Mouse (Mus musculus) liver, embryonic 14.5 days (tissue): ENCODE results near the gene Hint2. TPM values are rescaled to one million over a fixed set of nuclear protein-coding genes. Genes with fewer than 3 reads are reported as not detected.

Experiments
- ATAC-seq: fragments of 200-750 bp; cut with Nextera tagmentation; 2 replicates; pipeline ENCODE4 v1.8.0; 2017; ENCODE audit warnings: moderate number of reproducible peaks, mild to moderate bottlenecking, moderate library complexity; ENCODE audit not compliant: insufficient read depth
- DNase-seq, 3 experiments: peaks; one replicate each; pipeline ENCODE4 v3.0.0-alpha.2; 2012 to 2013; ENCODE audit warnings: low read depth in 3 of 3, low spot score in 3 of 3
- H3K27ac ChIP-seq: fragments of 300-500 bp; sonication (generic); 2 replicates; pipeline ENCODE4 v1.5.1; 2014; ENCODE audit warnings: moderate library complexity, mild to moderate bottlenecking, control low read depth, inconsistent platforms
- H3K27me3 ChIP-seq: fragments of 300-500 bp; sonication (generic); 2 replicates; pipeline ENCODE4 v1.6.1; 2014; ENCODE audit warnings: mild to moderate bottlenecking, low read length, moderate library complexity; ENCODE audit not compliant: control insufficient read depth, insufficient read depth
- H3K36me3 ChIP-seq: fragments of 300-500 bp; sonication (generic); replicated peaks from 2 replicates; pipeline ENCODE4 v1.6.1; 2014; ENCODE audit warnings: low read depth; ENCODE audit not compliant: control insufficient read depth, insufficient read depth
- H3K4me1 ChIP-seq, 2 experiments: fragments of 200-500 bp in 1 of 2; fragments of 300-500 bp in 1 of 2; sonication (generic) in 1 of 2; replicated peaks; 2 replicates each; pipeline ENCODE4 v1.6.1; 2012 to 2014; ENCODE audit warnings: antibody characterized with exemption in 1 of 2, inconsistent platforms in 1 of 2, low read length in 1 of 2; ENCODE audit not compliant: control insufficient read depth in 2 of 2, insufficient read depth in 2 of 2
- H3K4me2 ChIP-seq: fragments of 300-500 bp; sonication (generic); 2 replicates; pipeline ENCODE4 v1.6.1; 2014; ENCODE audit warnings: low read depth, mild to moderate bottlenecking, control low read depth, moderate library complexity
- H3K4me3 ChIP-seq, 2 experiments: fragments of 200-500 bp in 1 of 2; fragments of 300-500 bp in 1 of 2; sonication (generic) in 1 of 2; 2 replicates each; pipeline ENCODE4 v1.5.1; 2012 to 2014; ENCODE audit warnings: low read depth in 2 of 2, low read length in 2 of 2, mild to moderate bottlenecking in 2 of 2, control low read depth in 1 of 2, inconsistent platforms in 1 of 2, moderate library complexity in 1 of 2; ENCODE audit not compliant: insufficient read depth in 1 of 2
- H3K9ac ChIP-seq: fragments of 300-500 bp; sonication (generic); replicated peaks from 2 replicates; pipeline ENCODE4 v1.6.1; 2014; ENCODE audit warnings: mild to moderate bottlenecking, control low read depth, moderate library complexity
- H3K9me3 ChIP-seq: fragments of 300-500 bp; sonication (generic); 2 replicates; pipeline ENCODE4 v1.6.1; 2016; ENCODE audit warnings: low read length, mixed read lengths; ENCODE audit not compliant: control insufficient read depth
- CTCF ChIP-seq: IDR thresholded peaks from 2 replicates; pipeline ENCODE4 v1.5.1; 2016; ENCODE audit warnings: antibody characterized with exemption, low read depth, control low read depth
- EP300 ChIP-seq: IDR thresholded peaks from 2 replicates; pipeline ENCODE4 v1.6.1; 2016; ENCODE audit warnings: antibody characterized with exemption, low read depth
- WGBS: fragments of 180-500 bp; shearing (Covaris S2); extraction: QIAGEN DNeasy Blood & Tissue Kit; methylation state at CpG from one replicate; pipeline ENCODE4 v1.1.7; 2014; ENCODE audit not compliant: insufficient replicate concordance; 5-methylcytosine and 5-hydroxymethylcytosine counted together
- polyA plus RNA-seq, 2 experiments: library from polyadenylated mRNA; depleted of rRNA in 1 of 2; stranded (reverse) in 1 of 2; unstranded in 1 of 2; fragments of >200 nt; fragmentation: Nextera tagmentation in 1 of 2; extraction: Ambion mirVana in 1 of 2; gene quantifications; 2 replicates each; pipeline versions ENCODE4 v1.2.1 to v1.2.3; 2012 to 2014

The Hint2 gene
- polyA plus RNA-seq, 2 experiments, result 29.1 to 76.8 TPM

- peak; percentile 87 for TF ChIP-seq CTCF
- no peak for TF ChIP-seq EP300
- WGBS, result 10% methylated on average over 5 of the region's 5 CpGs
- DNase-seq, result peak; percentile 62 to 68 (median 65)
- peak; percentile 52 for ATAC-seq
- Histone ChIP-seq H3K4me1 (peaks cover 0 to 9% of the 10 kb centered on the region in 2 experiments; a peak in 2 of 4 replicates), H3K27me3 (peaks cover 26% of the 10 kb centered on the region), H3K9ac (no peak overlapping the region), H3K9me3 (peaks cover 5% of the 10 kb centered on the region), H3K36me3 (no peaks in the 10 kb centered on the region), H3K4me2 (peak overlapping the region; percentile 16), H3K4me3 (no peak overlapping the region), H3K27ac (no peak overlapping the region)
These were observed 26.2 kb downstream of the Hint2 start for GRCm38 (mm10) chr4:43630030-43630581.

- H3K4me3 ChIP-seq, result no peak overlapping the region
These were observed 27.0 kb downstream of the Hint2 start for GRCm38 (mm10) chr4:43629106-43629817.

GRCm38 (mm10) chr4:43620146-43620778, 36.0 kb downstream of the Hint2 start:
- Histone ChIP-seq H3K27ac (no peak overlapping the region), H3K9ac (no peak overlapping the region), H3K36me3 (no peaks in the 10 kb centered on the region), H3K4me1 (no peaks in the 10 kb centered on the region), H3K4me3 (no peak overlapping the region), H3K27me3 (no peaks in the 10 kb centered on the region), H3K4me2 (no peak overlapping the region), H3K9me3 (peaks cover 5% of the 10 kb centered on the region)
- ATAC-seq, result no peak
- TF ChIP-seq EP300 (no peak), CTCF (no peak)
- 65% methylated on average over 4 of the region's 4 CpGs for WGBS
- no peak for DNase-seq

More at GRCm38 (mm10) chr4:43629106-43629817, 27.0 kb downstream of the Hint2 start:
- Histone ChIP-seq H3K9ac (no peak overlapping the region; the same call in 1 of the 2 replicates), H3K9me3 (peaks cover 8% of the 10 kb centered on the region), H3K27ac (no peak overlapping the region), H3K4me1 (peaks cover 0 to 9% of the 10 kb centered on the region in 2 experiments; a peak in 2 of 4 replicates), H3K27me3 (peaks cover 26% of the 10 kb centered on the region), H3K4me2 (peak overlapping the region; percentile 40), H3K36me3 (no peaks in the 10 kb centered on the region)
- DNase-seq, result peak in 2 of 3 experiments; percentile 34 to 49
- TF ChIP-seq EP300 (no peak), CTCF (0 out of 2 replicates have a peak, but pooled peaks have one; percentile 8)
- peak; percentile 60; the same call in 1 of the 2 replicates for ATAC-seq
- 38% methylated on average over 20 of the region's 20 CpGs for WGBS

- peak overlapping the region; percentile 65 for H3K27ac ChIP-seq
- peaks cover 5 to 14% of the 10 kb centered on the region in 2 experiments; a peak in 3 of 4 replicates for H3K4me1 ChIP-seq
- DNase-seq, result no peak
- TF ChIP-seq CTCF, result no peak
- no peak for TF ChIP-seq EP300
- ATAC-seq, result peak; percentile 76; the same call in 1 of the 2 replicates
- no peak overlapping the region for H3K4me3 ChIP-seq
- no peaks in the 10 kb centered on the region for H3K27me3 ChIP-seq
- peak overlapping the region; percentile 55 for H3K4me2 ChIP-seq
- no peaks in the 10 kb centered on the region for H3K36me3 ChIP-seq
- H3K9me3 ChIP-seq, result no peaks in the 10 kb centered on the region
- 25% methylated on average over 3 of the region's 3 CpGs for WGBS
- peak overlapping the region; percentile 51 for H3K9ac ChIP-seq
These were observed 43.1 kb downstream of the Hint2 start for GRCm38 (mm10) chr4:43613060-43613730.
